Mouse (Mus musculus): ENCODE measurements around the gene Cisd3. TPM values are rescaled to one million over a fixed set of nuclear protein-coding genes. Genes with fewer than 3 reads are reported as not detected.
"Not testable (repeated sequence)": the region's sequence is repeated elsewhere in the genome, so short reads cannot be mapped to it uniquely, and the experiment has no call there.

Cisd3 gene
- polyA plus RNA-seq, 1 experiment from 2014 or later = 14.7 TPM

GRCm38 (mm10) chr11:97718281-97718860 lies 32.7 kb downstream of the Cisd3 start:
- H3K9me3 ChIP-seq (replicated peaks) = peaks cover 9% of the 10 kb centered on the region; the same call in 1 of the 2 replicates
- H3K36me3 ChIP-seq = peaks cover 88% of the 10 kb centered on the region
- peak overlapping the region; percentile 53; the same call in 1 of the 2 replicates for H3K27ac ChIP-seq
- H3K9ac ChIP-seq = no peak overlapping the region
- peak; percentile 19; the same call in 1 of the 2 replicates for ATAC-seq
- WGBS (ENCODE audit: insufficient replicate concordance) = 55% methylated on average over 15 of the region's 15 CpGs
- no peak overlapping the region for H3K4me2 ChIP-seq
- H3K27me3 ChIP-seq (replicated peaks) = no peaks in the 10 kb centered on the region
- peaks cover 11% of the 10 kb centered on the region; the same call in 1 of the 2 replicates for H3K4me1 ChIP-seq
- H3K4me3 ChIP-seq = no peak overlapping the region

GRCm38 (mm10) chr11:97719041-97719440 lies 33.4 kb downstream of the Cisd3 start:
- Histone ChIP-seq H3K4me1 (peaks cover 11% of the 10 kb centered on the region; the same call in 1 of the 2 replicates), H3K4me3 (no peak overlapping the region), H3K9ac (no peak overlapping the region), H3K9me3 (replicated peaks) (peaks cover 9% of the 10 kb centered on the region; the same call in 1 of the 2 replicates), H3K27me3 (replicated peaks) (no peaks in the 10 kb centered on the region), H3K4me2 (no peak overlapping the region), H3K27ac (peak overlapping the region; percentile 53; the same call in 1 of the 2 replicates), H3K36me3 (peaks cover 88% of the 10 kb centered on the region)
- WGBS (ENCODE audit: insufficient replicate concordance) = 83% methylated on average over 4 of the region's 4 CpGs
- no peak for ATAC-seq

GRCm38 (mm10) chr11:97721338-97721737 lies 35.7 kb downstream of the Cisd3 start:
- H3K9ac ChIP-seq = no peak overlapping the region
- no peak overlapping the region for H3K27ac ChIP-seq
- ATAC-seq = no peak
- H3K9me3 ChIP-seq (replicated peaks) = peaks cover 9% of the 10 kb centered on the region; the same call in 1 of the 2 replicates
- no peak overlapping the region for H3K4me2 ChIP-seq
- peaks cover 11% of the 10 kb centered on the region; the same call in 1 of the 2 replicates for H3K4me1 ChIP-seq
- peaks cover 96% of the 10 kb centered on the region for H3K36me3 ChIP-seq
- H3K4me3 ChIP-seq = no peak overlapping the region
- H3K27me3 ChIP-seq (replicated peaks) = no peaks in the 10 kb centered on the region
- WGBS (ENCODE audit: insufficient replicate concordance) = 80% methylated on average over 4 of the region's 4 CpGs

GRCm38 (mm10) chr11:97723709-97724108 lies 38.1 kb downstream of the Cisd3 start:
- 44% methylated on average over 7 of the region's 7 CpGs for WGBS (ENCODE audit: insufficient replicate concordance)
- Histone ChIP-seq H3K27me3 (replicated peaks) (no peaks in the 10 kb centered on the region), H3K4me3 (no peak overlapping the region), H3K4me2 (no peak overlapping the region), H3K36me3 (peaks cover 100% of the 10 kb centered on the region), H3K9me3 (replicated peaks) (peaks cover 9% of the 10 kb centered on the region; the same call in 1 of the 2 replicates), H3K4me1 (peaks cover 15% of the 10 kb centered on the region; the same call in 1 of the 2 replicates), H3K9ac (no peak overlapping the region), H3K27ac (no peak overlapping the region)
- ATAC-seq = peak; percentile 42; the same call in 1 of the 2 replicates

GRCm38 (mm10) chr11:97728311-97728710 lies 42.7 kb downstream of the Cisd3 start:
- Histone ChIP-seq H3K27ac (no peak overlapping the region), H3K4me2 (peak overlapping the region; percentile 23), H3K36me3 (peaks cover 88% of the 10 kb centered on the region), H3K4me3 (no peak overlapping the region), H3K9ac (no peak overlapping the region), H3K9me3 (replicated peaks) (no peaks in the 10 kb centered on the region), H3K4me1 (peaks cover 13% of the 10 kb centered on the region; the same call in 1 of the 2 replicates), H3K27me3 (replicated peaks) (no peaks in the 10 kb centered on the region)
- 55% methylated on average over 7 of the region's 7 CpGs for WGBS (ENCODE audit: insufficient replicate concordance)
- no peak for ATAC-seq

GRCm38 (mm10) chr11:97728730-97729129 lies 43.1 kb downstream of the Cisd3 start:
- WGBS (ENCODE audit: insufficient replicate concordance) = 62% methylated on average over 7 of the region's 7 CpGs
- Histone ChIP-seq H3K4me3 (no peak overlapping the region), H3K4me2 (peak overlapping the region; percentile 23), H3K36me3 (peaks cover 84% of the 10 kb centered on the region), H3K4me1 (peaks cover 16% of the 10 kb centered on the region), H3K27me3 (replicated peaks) (no peaks in the 10 kb centered on the region), H3K9ac (no peak overlapping the region), H3K9me3 (replicated peaks) (no peaks in the 10 kb centered on the region), H3K27ac (no peak overlapping the region)
- ATAC-seq = no peak

- Histone ChIP-seq H3K27ac (no peak overlapping the region), H3K27me3 (replicated peaks) (no peaks in the 10 kb centered on the region), H3K4me1 (peaks cover 13% of the 10 kb centered on the region), H3K9me3 (replicated peaks) (no peaks in the 10 kb centered on the region), H3K36me3 (peaks cover 35% of the 10 kb centered on the region), H3K9ac (no peak overlapping the region), H3K4me3 (no peak overlapping the region), H3K4me2 (no peak overlapping the region)
- ATAC-seq = no peak
- WGBS (ENCODE audit: insufficient replicate concordance) = 40% methylated on average over 10 of the region's 10 CpGs
Observed at GRCm38 (mm10) chr11:97733689-97734088, 48.1 kb downstream of the Cisd3 start.

- H3K4me2 ChIP-seq; H3K27ac ChIP-seq; H3K4me1 ChIP-seq; ATAC-seq; H3K9ac ChIP-seq; H3K4me3 ChIP-seq; H3K9me3 ChIP-seq (replicated peaks); H3K27me3 ChIP-seq (replicated peaks): not testable (repeated sequence)
- 52% methylated on average over 5 of the region's 5 CpGs for WGBS (ENCODE audit: insufficient replicate concordance)
- H3K36me3 ChIP-seq = peaks cover 29% of the 10 kb centered on the region
Observed at GRCm38 (mm10) chr11:97734810-97735209, 49.2 kb downstream of the Cisd3 start.

GRCm38 (mm10) chr11:97736645-97737044 lies 51.0 kb downstream of the Cisd3 start:
- H3K4me2 ChIP-seq = no peak overlapping the region
- H3K27me3 ChIP-seq (replicated peaks) = no peaks in the 10 kb centered on the region
- no peak overlapping the region for H3K27ac ChIP-seq
- WGBS (ENCODE audit: insufficient replicate concordance) = 78% methylated on average over 5 of the region's 5 CpGs
- H3K4me3 ChIP-seq = no peak overlapping the region
- H3K9ac ChIP-seq = no peak overlapping the region
- H3K4me1 ChIP-seq = peaks cover 27% of the 10 kb centered on the region
- H3K9me3 ChIP-seq (replicated peaks) = 0 out of 2 replicates have a peak, but pooled peaks cover 2% of the 10 kb centered on the region
- H3K36me3 ChIP-seq = peaks cover 14% of the 10 kb centered on the region
- no peak for ATAC-seq

- Histone ChIP-seq H3K27ac (no peak overlapping the region), H3K4me2 (no peak overlapping the region), H3K4me1 (peaks cover 34% of the 10 kb centered on the region), H3K9ac (no peak overlapping the region), H3K9me3 (replicated peaks) (0 out of 2 replicates have a peak, but pooled peaks cover 2% of the 10 kb centered on the region), H3K36me3 (peaks cover 5% of the 10 kb centered on the region; the same call in 1 of the 2 replicates), H3K27me3 (replicated peaks) (no peaks in the 10 kb centered on the region), H3K4me3 (no peak overlapping the region)
- no peak for ATAC-seq
- WGBS (ENCODE audit: insufficient replicate concordance) = 85% methylated on average over 4 of the region's 4 CpGs
Observed at GRCm38 (mm10) chr11:97737600-97737999, 52.0 kb downstream of the Cisd3 start.

Data from liver, embryonic 12.5 days (tissue).